Mouse (Mus musculus) bone marrow macrophage, adult 2 months (primary cell): ENCODE results near the gene Rrp1b. TPM values are rescaled to one million over a fixed set of nuclear protein-coding genes. Genes with fewer than 3 reads are reported as not detected.

ENCODE experiments used
- H3K27ac ChIP-seq: 2 replicates; pipeline ENCODE4 v1.5.1; 2012; ENCODE audit warnings: low read depth, low read length; ENCODE audit not compliant: insufficient read depth
- H3K4me1 ChIP-seq: 2 replicates; pipeline ENCODE4 v1.6.1; 2012; ENCODE audit warnings: low read length; ENCODE audit not compliant: control insufficient read depth, insufficient read depth
- H3K4me3 ChIP-seq: 2 replicates; pipeline ENCODE4 v1.5.1; 2012; ENCODE audit warnings: mild to moderate bottlenecking, low read length, moderate library complexity; ENCODE audit not compliant: insufficient read depth
- CTCF ChIP-seq: IDR thresholded peaks from 2 replicates; pipeline ENCODE4 v1.5.1; 2012; ENCODE audit warnings: low read depth, mild to moderate bottlenecking, low read length, moderate library complexity
- POLR2A ChIP-seq: IDR thresholded peaks from 2 replicates; pipeline ENCODE4 v1.6.1; 2012; ENCODE audit warnings: mild to moderate bottlenecking, low read depth, low read length, borderline replicate concordance
- polyA plus RNA-seq: library from polyadenylated mRNA; stranded (reverse); fragments of >200 nt; gene quantifications from 2 replicates; pipeline ENCODE4 v1.2.4, GENCODE M21; 2012; ENCODE audit not compliant: missing spikeins, insufficient read depth, insufficient read length

The Rrp1b gene
- polyA plus RNA-seq, 1 experiment = 9.6 TPM

- TF ChIP-seq CTCF (no peak), POLR2A (no peak)
- Histone ChIP-seq H3K4me1 (peaks cover 6% of the 10 kb centered on the region), H3K27ac (no peak overlapping the region), H3K4me3 (no peak overlapping the region)
Measured at GRCm38 (mm10) chr17:32110980-32111780, 75.3 kb downstream of the Rrp1b start.

Other genes with a start within 250 kb of the Rrp1b start
- gene Sik1, start 180.3 kb upstream of the Rrp1b start, polyA plus RNA-seq = 24.8 and 25.7 TPM in 2 replicates
- 0.55 TPM in 1 of 2 replicates, not detected in the other for gene Hsf2bp, start 249 bp downstream of the Rrp1b start, polyA plus RNA-seq
- 0.09 TPM in 1 of 2 replicates, not detected in the other for gene Notch3, start 130.8 kb downstream of the Rrp1b start, polyA plus RNA-seq
- not detected in 2 replicates for gene Ephx3, start 153.4 kb downstream of the Rrp1b start, polyA plus RNA-seq
- 72.2 and 88.2 TPM in 2 replicates for gene Brd4, start 248.6 kb downstream of the Rrp1b start, polyA plus RNA-seq